Mouse (Mus musculus) liver, embryonic 13.5 days (tissue): ENCODE data around the gene Rad9a. TPM values are rescaled to one million over a fixed set of nuclear protein-coding genes. Genes with fewer than 3 reads are reported as not detected.

ENCODE experiments used
- ATAC-seq: fragments of 200-750 bp; cut with Nextera tagmentation; 2 replicates; pipeline ENCODE4 v1.8.0; 2017; ENCODE audit warnings: low read depth, mild to moderate bottlenecking, moderate number of reproducible peaks, moderate library complexity
- DNase-seq: peaks from one replicate; pipeline ENCODE4 v3.0.0; 2022
- H3K27ac ChIP-seq: fragments of 300-500 bp; sonication (generic); 2 replicates; pipeline ENCODE4 v1.5.1; 2015; ENCODE audit warnings: moderate library complexity, mild to moderate bottlenecking, inconsistent platforms
- H3K27me3 ChIP-seq: fragments of 300-500 bp; sonication (generic); 2 replicates; pipeline ENCODE4 v1.6.1; 2015; ENCODE audit warnings: mild to moderate bottlenecking, inconsistent platforms
- H3K36me3 ChIP-seq: fragments of 300-500 bp; sonication (generic); 2 replicates; pipeline ENCODE4 v1.6.1; 2015; ENCODE audit warnings: mild to moderate bottlenecking, inconsistent platforms
- H3K4me1 ChIP-seq: fragments of 300-500 bp; sonication (generic); replicated peaks from 2 replicates; pipeline ENCODE4 v1.6.1; 2015; ENCODE audit warnings: inconsistent platforms
- H3K4me2 ChIP-seq: fragments of 300-500 bp; sonication (generic); 2 replicates; pipeline ENCODE4 v1.6.1; 2015; ENCODE audit warnings: inconsistent platforms, mild to moderate bottlenecking, moderate library complexity
- H3K4me3 ChIP-seq: fragments of 300-500 bp; sonication (generic); replicated peaks from 2 replicates; pipeline ENCODE4 v1.5.1; 2015; ENCODE audit warnings: mild to moderate bottlenecking, inconsistent platforms
- H3K9ac ChIP-seq: fragments of 300-500 bp; sonication (generic); 2 replicates; pipeline ENCODE4 v1.6.1; 2015; ENCODE audit warnings: mild to moderate bottlenecking, inconsistent platforms
- H3K9me3 ChIP-seq: fragments of 300-500 bp; sonication (generic); replicated peaks from 2 replicates; pipeline ENCODE4 v1.6.1; 2016; ENCODE audit warnings: inconsistent platforms
- WGBS: fragments of 180-500 bp; shearing (Covaris S2); methylation state at CpG from one replicate; pipeline ENCODE4 v1.1.7; 2015; ENCODE audit not compliant: insufficient replicate concordance; 5-methylcytosine and 5-hydroxymethylcytosine counted together
- polyA plus RNA-seq: library from polyadenylated mRNA; unstranded; fragments of >200 nt; fragmentation: Nextera tagmentation; extraction: Ambion mirVana; gene quantifications from 2 replicates; pipeline ENCODE4 v1.2.1, GENCODE M21; 2015

Gene Rad9a
- polyA plus RNA-seq, 1 experiment from 2014 or later, result 17.4 TPM

GRCm38 (mm10) chr19:4191528-4192250 is 9.8 kb downstream of the Rad9a start, which contains the start of gene Ppp1ca:
TSS of gene Ppp1ca (plus strand) at chr19:4192065.
- peak within 1 kb of the TSS; percentile 97 for H3K9ac ChIP-seq
- WGBS, result 3% methylated on average over 38 of the region's 47 CpGs
- DNase-seq (peak; percentile 95), ATAC-seq (peak; percentile 93)
- peaks cover 60% of the 10 kb centered on the region for H3K4me1 ChIP-seq
- H3K27ac ChIP-seq, result peak within 1 kb of the TSS; percentile 91
- H3K36me3 ChIP-seq, result peaks cover 37% of the 10 kb centered on the region
- peak within 1 kb of the TSS; percentile 93 for H3K4me3 ChIP-seq
- no peaks in the 10 kb centered on the region for H3K27me3 ChIP-seq
- H3K4me2 ChIP-seq, result peak within 1 kb of the TSS; percentile 90
- H3K9me3 ChIP-seq, result no peaks in the 10 kb centered on the region

GRCm38 (mm10) chr19:4190831-4191334 is 10.6 kb downstream of the Rad9a start, which contains the start of gene Tbc1d10c:
TSS of gene Tbc1d10c (minus strand) at chr19:4191284.
- DNase-seq, result no peak
- Histone ChIP-seq H3K9me3 (no peaks in the 10 kb centered on the region), H3K4me2 (peak within 1 kb of the TSS; percentile 90), H3K36me3 (peaks cover 29% of the 10 kb centered on the region), H3K4me3 (peak within 1 kb of the TSS; percentile 93), H3K9ac (peak within 1 kb of the TSS; percentile 97), H3K27ac (peak within 1 kb of the TSS; percentile 91), H3K27me3 (no peaks in the 10 kb centered on the region), H3K4me1 (peaks cover 56% of the 10 kb centered on the region)
- WGBS, result 26% methylated on average over 4 of the region's 4 CpGs
- ATAC-seq, result no peak

GRCm38 (mm10) chr19:4189051-4189620 is 12.3 kb downstream of the Rad9a start:
- H3K4me3 ChIP-seq, result no peak overlapping the region
- peaks cover 53% of the 10 kb centered on the region for H3K4me1 ChIP-seq
- H3K9ac ChIP-seq, result no peak overlapping the region
- no peak for ATAC-seq
- H3K4me2 ChIP-seq, result no peak overlapping the region
- H3K27ac ChIP-seq, result no peak overlapping the region
- no peaks in the 10 kb centered on the region for H3K9me3 ChIP-seq
- WGBS, result 86% methylated on average over 12 of the region's 12 CpGs
- H3K27me3 ChIP-seq, result no peaks in the 10 kb centered on the region
- no peak for DNase-seq
- H3K36me3 ChIP-seq, result peaks cover 12% of the 10 kb centered on the region

- Histone ChIP-seq H3K9ac (no peak overlapping the region), H3K4me3 (no peak overlapping the region), H3K9me3 (no peaks in the 10 kb centered on the region), H3K27me3 (no peaks in the 10 kb centered on the region), H3K4me1 (peaks cover 35% of the 10 kb centered on the region), H3K4me2 (no peak overlapping the region), H3K36me3 (no peaks in the 10 kb centered on the region), H3K27ac (no peak overlapping the region)
- no peak for ATAC-seq
- no peak for DNase-seq
- 72% methylated on average over 3 of the region's 3 CpGs for WGBS
Observed at GRCm38 (mm10) chr19:4187303-4187702, 14.2 kb downstream of the Rad9a start.

GRCm38 (mm10) chr19:4184976-4185975 is 16.2 kb downstream of the Rad9a start:
- Histone ChIP-seq H3K9me3 (no peaks in the 10 kb centered on the region), H3K27ac (peak overlapping the region; percentile 68), H3K27me3 (no peaks in the 10 kb centered on the region), H3K36me3 (no peaks in the 10 kb centered on the region), H3K4me3 (no peak overlapping the region), H3K4me2 (peak overlapping the region; percentile 28; the same call in 1 of the 2 replicates), H3K9ac (no peak overlapping the region), H3K4me1 (peaks cover 25% of the 10 kb centered on the region)
- ATAC-seq, result peak; percentile 46
- DNase-seq, result no peak
- WGBS, result 28% methylated on average over 15 of the region's 15 CpGs

GRCm38 (mm10) chr19:4183689-4184088 is 17.8 kb downstream of the Rad9a start:
- H3K4me1 ChIP-seq, result peaks cover 22% of the 10 kb centered on the region
- H3K27ac ChIP-seq, result no peak overlapping the region
- ATAC-seq (no peak), DNase-seq (no peak)
- H3K27me3 ChIP-seq, result no peaks in the 10 kb centered on the region
- WGBS, result 63% methylated on average over 2 of the region's 2 CpGs
- no peak overlapping the region for H3K4me2 ChIP-seq
- H3K4me3 ChIP-seq, result no peak overlapping the region
- no peaks in the 10 kb centered on the region for H3K36me3 ChIP-seq
- H3K9me3 ChIP-seq, result no peaks in the 10 kb centered on the region
- H3K9ac ChIP-seq, result no peak overlapping the region

GRCm38 (mm10) chr19:4181892-4182291 is 19.6 kb downstream of the Rad9a start:
- no peak overlapping the region for H3K4me3 ChIP-seq
- whole genome bisulfite sequencing, result 42% methylated on average over 3 of the region's 3 CpGs
- DNase-seq, result no peak

GRCm38 (mm10) chr19:4180411-4180810 is 21.1 kb downstream of the Rad9a start:
- no peak for ATAC-seq
- 67% methylated on average over 7 of the region's 7 CpGs for WGBS

More at GRCm38 (mm10) chr19:4181892-4182291, 19.6 kb downstream of the Rad9a start:
- Histone ChIP-seq H3K27ac (no peak overlapping the region), H3K9ac (no peak overlapping the region), H3K27me3 (no peaks in the 10 kb centered on the region), H3K4me2 (no peak overlapping the region), H3K36me3 (no peaks in the 10 kb centered on the region), H3K4me1 (peaks cover 22% of the 10 kb centered on the region), H3K9me3 (no peaks in the 10 kb centered on the region)
- no peak for ATAC-seq

GRCm38 (mm10) chr19:4175368-4175947 is 26.0 kb downstream of the Rad9a start, which contains the start of gene Carns1:
TSS of gene Carns1 (minus strand) at chr19:4175479.
- Histone ChIP-seq H3K36me3 (no peaks in the 10 kb centered on the region), H3K4me1 (peaks cover 24% of the 10 kb centered on the region), H3K4me3 (no peak within 1 kb of the TSS), H3K9ac (0 out of 2 replicates have a peak within 1 kb of the TSS, but pooled peaks have one; percentile 4), H3K9me3 (no peaks in the 10 kb centered on the region), H3K27ac (no peak within 1 kb of the TSS), H3K4me2 (peak within 1 kb of the TSS; percentile 46), H3K27me3 (peaks cover 12% of the 10 kb centered on the region; the same call in 1 of the 2 replicates)
- WGBS, result 26% methylated on average over 11 of the region's 11 CpGs
- ATAC-seq, result peak; percentile 32; the same call in 1 of the 2 replicates
- DNase-seq, result no peak

More at GRCm38 (mm10) chr19:4180411-4180810, 21.1 kb downstream of the Rad9a start:
- Histone ChIP-seq H3K4me2 (no peak overlapping the region), H3K27me3 (0 out of 2 replicates have a peak, but pooled peaks cover 7% of the 10 kb centered on the region), H3K9me3 (no peaks in the 10 kb centered on the region), H3K4me1 (peaks cover 19% of the 10 kb centered on the region), H3K36me3 (no peaks in the 10 kb centered on the region), H3K9ac (no peak overlapping the region), H3K27ac (no peak overlapping the region), H3K4me3 (no peak overlapping the region)
- no peak for DNase-seq

GRCm38 (mm10) chr19:4172925-4173324 is 28.5 kb downstream of the Rad9a start:
- no peaks in the 10 kb centered on the region for H3K36me3 ChIP-seq
- peaks cover 12% of the 10 kb centered on the region; the same call in 1 of the 2 replicates for H3K27me3 ChIP-seq
- H3K27ac ChIP-seq, result no peak overlapping the region
- no peak overlapping the region for H3K9ac ChIP-seq
- peaks cover 32% of the 10 kb centered on the region for H3K4me1 ChIP-seq
- WGBS, result 62% methylated on average over 11 of the region's 11 CpGs
- DNase-seq (no peak), ATAC-seq (no peak)
- no peaks in the 10 kb centered on the region for H3K9me3 ChIP-seq
- H3K4me3 ChIP-seq, result no peak overlapping the region
- no peak overlapping the region for H3K4me2 ChIP-seq
